Mouse (Mus musculus): ENCODE data around the gene Exoc2.

GRCm38 (mm10) chr13:30947129-30947528, 26.8 kb downstream of the Exoc2 start:
- TF ChIP-seq CTCF (IDR thresholded peaks at IDR 0.05; ENCODE audit: low read depth) (no peak), EP300 (optimal IDR thresholded peaks at IDR 0.05) (no peak)
